Mouse (Mus musculus) ES-E14 (cell line): ENCODE measurements around the gene Isoc2b. TPM values are rescaled to one million over a fixed set of nuclear protein-coding genes. Genes with fewer than 3 reads are reported as not detected.

ENCODE experiments used
- DNase-seq: peaks from one replicate; pipeline ENCODE4 v3.0.0-alpha.2; 2013; ENCODE audit warnings: low read depth, low spot score
- H3K27ac ChIP-seq: 2 replicates; pipeline ENCODE4 v1.5.1; 2012; ENCODE audit warnings: low read depth, mild to moderate bottlenecking, low read length, moderate library complexity, mixed read lengths; ENCODE audit not compliant: poor library complexity, insufficient read depth, severe bottlenecking
- H3K36me3 ChIP-seq: 2 replicates; pipeline ENCODE4 v1.6.1; 2012; ENCODE audit warnings: mild to moderate bottlenecking, low read length, moderate library complexity, mixed read lengths; ENCODE audit not compliant: control insufficient read depth, poor library complexity, insufficient read depth, severe bottlenecking
- H3K4me1 ChIP-seq, 2 experiments: fragments of 150-350 bp in 1 of 2; sonication (generic) in 1 of 2; 2 replicates each; pipeline ENCODE4 v1.6.1; 2012; ENCODE audit warnings: low read length in 2 of 2, mild to moderate bottlenecking in 1 of 2, mixed read lengths in 1 of 2; ENCODE audit not compliant: control insufficient read depth in 2 of 2, insufficient read depth in 2 of 2, poor library complexity in 1 of 2
- H3K4me3 ChIP-seq, 2 experiments: fragments of 150-350 bp in 1 of 2; sonication (generic) in 1 of 2; 2 replicates each; pipeline ENCODE4 v1.5.1; 2012; ENCODE audit warnings: low read length in 2 of 2, low read depth in 1 of 2, mild to moderate bottlenecking in 1 of 2, mixed read lengths in 1 of 2; ENCODE audit not compliant: insufficient read depth in 1 of 2, poor library complexity in 1 of 2, severe bottlenecking in 1 of 2
- H3K9ac ChIP-seq: 2 replicates; pipeline ENCODE4 v1.6.1; 2012; ENCODE audit warnings: low read depth, mild to moderate bottlenecking, low read length, mixed read lengths; ENCODE audit not compliant: poor library complexity, insufficient read depth, severe bottlenecking
- H3K9me3 ChIP-seq: fragments of 150-350 bp; sonication (generic); 2 replicates; pipeline ENCODE4 v1.6.1; 2012; ENCODE audit warnings: low read depth, mild to moderate bottlenecking, low read length; ENCODE audit not compliant: control insufficient read depth, insufficient read depth
- CHD2 ChIP-seq: IDR thresholded peaks from 2 replicates; pipeline ENCODE4 v1.6.1; 2014; ENCODE audit warnings: mild to moderate bottlenecking, low read depth, low read length, inconsistent platforms
- HCFC1 ChIP-seq: IDR thresholded peaks from 2 replicates; pipeline ENCODE4 v1.6.1; 2012; ENCODE audit warnings: low read length, inconsistent platforms, borderline replicate concordance; ENCODE audit not compliant: insufficient read depth
- MAFK ChIP-seq: IDR thresholded peaks from 2 replicates; pipeline ENCODE4 v1.6.1; 2014; ENCODE audit warnings: mild to moderate bottlenecking, low read depth, low read length, inconsistent platforms; ENCODE audit not compliant: insufficient read depth
- ZC3H11A ChIP-seq: IDR thresholded peaks from 2 replicates; pipeline ENCODE4 v1.6.1; 2012; ENCODE audit warnings: low read depth, mild to moderate bottlenecking, inconsistent platforms, low read length, borderline replicate concordance
- ZNF384 ChIP-seq: IDR thresholded peaks from 2 replicates; pipeline ENCODE4 v1.6.1; 2012; ENCODE audit warnings: low read depth, low read length, inconsistent platforms
- in situ Hi-C, 2 experiments: fragments of 600-800 bp; cut with MboI; formaldehyde crosslinking; loops; one replicate each; pipeline ENCODE4 v1.15.1; 2025; ENCODE audit warnings: low sequenced_read_pairs in 2 of 2, inconsistent platforms in 1 of 2; ENCODE audit not compliant: unreplicated experiment in 2 of 2
- total RNA-seq: library from RNA; depleted of rRNA; stranded (reverse); fragments of 300-350 nt; gene quantifications from 2 replicates; pipeline ENCODE4 v1.2.3, GENCODE M21; 2012

The Isoc2b gene
- total RNA-seq, 1 experiment: 3.7 TPM

DNA sequence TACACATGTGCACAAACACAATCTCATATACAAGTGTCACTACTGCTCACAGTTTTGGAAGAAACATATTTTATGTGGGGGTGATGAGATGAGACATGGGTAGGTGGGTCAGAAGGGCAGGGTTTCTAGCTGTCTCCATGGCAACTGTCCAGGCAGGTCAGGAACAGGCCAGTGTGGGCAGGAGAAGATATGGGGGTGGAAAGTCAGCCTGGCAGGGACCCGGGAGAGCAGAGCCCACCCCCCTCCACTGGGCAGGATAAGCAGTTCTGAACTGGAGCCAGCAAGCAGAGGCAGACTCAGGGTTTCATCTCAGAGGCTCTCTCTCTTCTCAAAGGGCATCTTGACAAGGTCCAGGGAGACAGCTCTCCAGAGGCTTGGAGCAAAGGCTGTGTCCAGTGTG, 32.4 kb downstream of the Isoc2b start:
- Histone ChIP-seq H3K4me3 (no peak overlapping the region), H3K9ac (no peak overlapping the region), H3K4me1 (peaks cover 2 to 9% of the 10 kb centered on the region in 2 experiments; a peak in 2 of 4 replicates), H3K27ac (no peak overlapping the region), H3K36me3 (no peaks in the 10 kb centered on the region), H3K9me3 (no peaks in the 10 kb centered on the region)
- TF ChIP-seq MAFK (no peak), ZNF384 (no peak), ZC3H11A (no peak), HCFC1 (no peak), CHD2 (no peak)
- DNase-seq: no peak
- in situ Hi-C loops: no loop called here

GRCm38 (mm10) chr7:4836351-4836792, 33.7 kb downstream of the Isoc2b start:
- in situ Hi-C loops: no loop called here
- Histone ChIP-seq H3K9me3 (no peaks in the 10 kb centered on the region), H3K4me3 (peak overlapping the region; percentile 59 to 67), H3K27ac (no peak overlapping the region), H3K9ac (peak overlapping the region; percentile 70), H3K4me1 (peaks cover 0 to 2% of the 10 kb centered on the region in 2 experiments; a peak in 2 of 4 replicates), H3K36me3 (no peaks in the 10 kb centered on the region)
- peak; percentile 47 for DNase-seq
- TF ChIP-seq HCFC1 (0 out of 2 replicates have a peak, but pooled peaks have one; percentile 49), ZC3H11A (no peak)

GRCm38 (mm10) chr7:4835631-4836327, 34.3 kb downstream of the Isoc2b start:
- in situ Hi-C loops: no loop called here
- peaks cover 0 to 4% of the 10 kb centered on the region in 2 experiments; a peak in 2 of 4 replicates for H3K4me1 ChIP-seq
- no peak for DNase-seq
- TF ChIP-seq ZC3H11A: no peak
- TF ChIP-seq HCFC1: no peak
- TF ChIP-seq MAFK: 0 out of 2 replicates have a peak, but pooled peaks have one; percentile 5
- TF ChIP-seq ZNF384: no peak
- peak overlapping the region; percentile 70 for H3K9ac ChIP-seq
- H3K9me3 ChIP-seq: no peaks in the 10 kb centered on the region
- no peak overlapping the region for H3K27ac ChIP-seq
- peak overlapping the region; percentile 59 to 67 for H3K4me3 ChIP-seq
- H3K36me3 ChIP-seq: no peaks in the 10 kb centered on the region

DNA sequence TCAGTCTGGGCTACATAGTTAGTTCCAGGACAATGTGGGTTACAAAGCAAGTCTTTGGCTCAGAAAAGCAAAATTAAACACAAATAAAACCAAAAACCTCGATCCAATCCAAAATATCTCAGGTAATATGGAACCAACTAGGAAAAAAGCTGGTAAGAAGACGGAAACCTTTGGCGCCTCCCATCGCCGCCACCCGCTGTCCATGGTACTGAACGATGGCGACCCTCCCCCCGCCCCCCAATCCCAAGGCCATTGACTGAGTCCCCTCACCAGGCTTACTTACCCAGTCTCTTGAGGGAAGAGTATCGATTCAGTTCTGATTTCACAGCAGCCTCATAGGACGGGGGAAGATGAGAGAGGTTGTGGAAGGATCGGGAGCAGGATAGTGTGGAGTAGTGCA, 39.6 kb downstream of the Isoc2b start:
- in situ Hi-C loops: no loop called here
- TF ChIP-seq ZC3H11A (no peak), ZNF384 (no peak), CHD2 (no peak), MAFK (no peak), HCFC1 (no peak)
- Histone ChIP-seq H3K9me3 (no peaks in the 10 kb centered on the region), H3K27ac (no peak overlapping the region), H3K36me3 (no peaks in the 10 kb centered on the region), H3K4me1 (peaks cover 0 to 17% of the 10 kb centered on the region in 2 experiments; a peak in 2 of 4 replicates), H3K9ac (no peak overlapping the region), H3K4me3 (no peak overlapping the region)
- DNase-seq: no peak

- H3K36me3 ChIP-seq: no peaks in the 10 kb centered on the region
- H3K4me3 ChIP-seq: no peak overlapping the region
- TF ChIP-seq ZNF384 (no peak), HCFC1 (no peak), CHD2 (no peak), MAFK (no peak), ZC3H11A (no peak)
- peak overlapping the region; percentile 79 for H3K27ac ChIP-seq
- H3K9ac ChIP-seq: peak overlapping the region; percentile 32; the same call in 1 of the 2 replicates
- peak; percentile 53 for DNase-seq
- in situ Hi-C loops: no loop called here
- H3K9me3 ChIP-seq: no peaks in the 10 kb centered on the region
- H3K4me1 ChIP-seq: peaks cover 19 to 36% of the 10 kb centered on the region in 2 experiments
Observed at GRCm38 (mm10) chr7:4825365-4825764, 44.7 kb downstream of the Isoc2b start.
